ENCODE assay signal across 8 mouse cellular contexts in genomic region chr2:27473911-27474310, GRCm38 (mm10). TPM values are rescaled to one million over a fixed set of nuclear protein-coding genes. Genes with fewer than 3 reads are reported as not detected.
DNase-seq lines count a peak whose midpoint lies in the region; ATAC-seq and TF ChIP-seq lines count a peak whose summit lies in the region.

No protein-coding gene starts in this region.

- H3K9me3 ChIP-seq in forebrain, embryonic 11.5 days (ENCODE audit: control insufficient read depth, low read length) = no peaks in the 10 kb centered on the region
- H3K9me3 ChIP-seq in liver, embryonic 12.5 days (replicated peaks) = no peaks in the 10 kb centered on the region

- peaks cover 63% of the 10 kb centered on the region for H3K79me2 ChIP-seq in C2C12 (ENCODE audit: control insufficient read depth, insufficient read depth)

- DNase-seq in gastrocnemius, adult 2 months = no peak
- DNase-seq in gastrocnemius, postnatal 14 days = no peak
- DNase-seq in forebrain, embryonic 11.5 days (ENCODE audit: low spot score) = no peak
- no peak for DNase-seq in frontal cortex, postnatal 36 days (ENCODE audit: low spot score in 2 of 2)
- DNase-seq in ovary, postnatal 14 days (ENCODE audit: low spot score) = no peak

- no peak for ATAC-seq in forebrain, embryonic 11.5 days (replicated peaks; ENCODE audit: low FRiP score)
- ATAC-seq in liver, embryonic 12.5 days = no peak
- no peak for ATAC-seq in megakaryocyte progenitor cell, adult 5-6 weeks (replicated peaks; ENCODE audit: poor library complexity)

- intact Hi-C loops in gastrocnemius, adult 2 months (cut with DNase I) = no loop called here
- intact Hi-C loops in gastrocnemius, postnatal 14 days (cut with DNase I; ENCODE audit: low total_unique reads) = loop anchor here (5.0 kb wide), 1 partner anchor 38 kb away; no protein-coding TSS in a partner anchor

- H3K36me3 ChIP-seq in C2C12 (ENCODE audit: control insufficient read depth, insufficient read depth) = peaks cover 8% of the 10 kb centered on the region
- H3K36me3 ChIP-seq in forebrain, embryonic 11.5 days (ENCODE audit: control insufficient read depth, insufficient read depth, low read length) = no peaks in the 10 kb centered on the region; the same call in 1 of the 2 replicates
- peaks cover 26% of the 10 kb centered on the region for H3K36me3 ChIP-seq in liver, embryonic 12.5 days

- WGBS in forebrain, embryonic 11.5 days = 48% methylated on average over 4 of the region's 4 CpGs
- 40% methylated on average over 4 of the region's 4 CpGs for WGBS in liver, embryonic 12.5 days (ENCODE audit: insufficient replicate concordance)

- H3ac ChIP-seq in C2C12 (ENCODE audit: control insufficient read depth, insufficient read length, low read depth) = no peak overlapping the region

- peak overlapping the region; percentile 99 for H3K9ac ChIP-seq in forebrain, embryonic 11.5 days (ENCODE audit: low read length)
- peak overlapping the region; percentile 92 for H3K9ac ChIP-seq in liver, embryonic 12.5 days

- peak overlapping the region; percentile 94 for H3K27ac ChIP-seq in gastrocnemius, adult 2 months
- no peak overlapping the region for H3K27ac ChIP-seq in forebrain, embryonic 11.5 days (ENCODE audit: low read depth, low read length)
- peak overlapping the region; percentile 92; the same call in 1 of the 2 replicates for H3K27ac ChIP-seq in liver, embryonic 12.5 days

- H3K27me3 ChIP-seq in C2C12 (ENCODE audit: control insufficient read depth, insufficient read depth, insufficient read length) = no peaks in the 10 kb centered on the region
- H3K27me3 ChIP-seq in forebrain, embryonic 11.5 days (ENCODE audit: control insufficient read depth, insufficient read depth, low read length) = no peaks in the 10 kb centered on the region
- H3K27me3 ChIP-seq in liver, embryonic 12.5 days (replicated peaks) = no peaks in the 10 kb centered on the region

- no peak for TF ChIP-seq CTCF in gastrocnemius, adult 2 months (IDR thresholded peaks at IDR 0.05)
- TF ChIP-seq CTCF in C2C12 (IDR thresholded peaks at IDR 0.05; ENCODE audit: control insufficient read depth, insufficient read depth, insufficient read length) = no peak

- peaks cover 61% of the 10 kb centered on the region for H3K79me3 ChIP-seq in C2C12 (ENCODE audit: low read depth)

- H3K4me3 ChIP-seq in gastrocnemius, adult 2 months = peak overlapping the region; percentile 79
- H3K4me3 ChIP-seq in C2C12 (ENCODE audit: insufficient read depth, poor library complexity, severe bottlenecking) = peak overlapping the region; percentile 92
- H3K4me3 ChIP-seq in forebrain, embryonic 11.5 days (ENCODE audit: low read depth, low read length) = peak overlapping the region; percentile 99
- peak overlapping the region; percentile 86 for H3K4me3 ChIP-seq in liver, embryonic 12.5 days

- H3K4me2 ChIP-seq in forebrain, embryonic 11.5 days (ENCODE audit: low read depth, low read length, severe bottlenecking) = peak overlapping the region; percentile 92
- peak overlapping the region; percentile 79 for H3K4me2 ChIP-seq in liver, embryonic 12.5 days

- H3K4me1 ChIP-seq in forebrain, embryonic 11.5 days (replicated peaks; ENCODE audit: control insufficient read depth, insufficient read depth, low read length) = peaks cover 21% of the 10 kb centered on the region
- peaks cover 68% of the 10 kb centered on the region for H3K4me1 ChIP-seq in liver, embryonic 12.5 days

TF ChIP-seq in C2C12, 6 proteins besides CTCF, POLR2A, EP300 and RAD21:
- TF ChIP-seq CEBPB (IDR thresholded peaks at IDR 0.05; ENCODE audit: low read depth) (no peak), USF1 (IDR thresholded peaks at IDR 0.05; ENCODE audit: low read depth) (no peak), MYOG (IDR thresholded peaks at IDR 0.05; ENCODE audit: control insufficient read depth, extremely low read depth, insufficient read length) (no peak), FOSL1 (IDR thresholded peaks at IDR 0.05; ENCODE audit: insufficient read depth, low read length, poor library complexity, severe bottlenecking) (no peak), MYOD1 (IDR thresholded peaks at IDR 0.05; ENCODE audit: control insufficient read depth, insufficient read length, low read depth) (no peak), MAX (IDR thresholded peaks at IDR 0.05) (no peak)
TF ChIP-seq in C2C12: peak in this region for 0.

RNA-seq across cellular contexts. Expression of gene Brd3os, which starts 31.8 kb away (rescaled TPM):
- 1 to 10 TPM in 1 of 2 experiments, under 1 TPM in 1; 0.61 to 1.0 TPM for total RNA-seq in gastrocnemius, adult 2 months (2021)
- total RNA-seq in gastrocnemius, postnatal 14 days (2021) = 1 to 10 TPM in 1 of 2 experiments, under 1 TPM in 1; 1.00 to 1.4 TPM
- 5.5 TPM for polyA plus RNA-seq in C2C12 (2012; fragmentation: generic; extraction: Trizol)
- 14.4 and 16.0 TPM in 2 replicates for polyA plus RNA-seq in forebrain, embryonic 11.5 days (2014; fragmentation: Nextera tagmentation; extraction: Ambion mirVana)
- polyA plus RNA-seq in liver, embryonic 12.5 days (2016; fragmentation: Nextera tagmentation; extraction: Ambion mirVana) = 1.3 and 1.4 TPM in 2 replicates
- 0.12 TPM in 1 of 2 replicates, not detected in the other for total RNA-seq in megakaryocyte progenitor cell, adult 5-6 weeks (2015)
- total RNA-seq in megakaryocyte progenitor cell, adult 5-6 weeks (2017) = 0.14 TPM in 1 of 2 replicates, not detected in the other

RNA-seq across cellular contexts. Expression of gene Brd3, which starts 33.6 kb away (rescaled TPM):
- total RNA-seq in gastrocnemius, adult 2 months (2021) = 10 to 100 TPM; 20.8 to 32.2 TPM
- 10 to 100 TPM; 23.7 to 35.2 TPM for total RNA-seq in gastrocnemius, postnatal 14 days (2021)
- polyA plus RNA-seq in C2C12 (2012; fragmentation: generic; extraction: Trizol) = 21.6 TPM
- 188 and 191 TPM in 2 replicates for polyA plus RNA-seq in forebrain, embryonic 11.5 days (2014; fragmentation: Nextera tagmentation; extraction: Ambion mirVana)
- polyA plus RNA-seq in liver, embryonic 12.5 days (2016; fragmentation: Nextera tagmentation; extraction: Ambion mirVana) = 38.5 and 39.0 TPM in 2 replicates
- 52.4 and 54.7 TPM in 2 replicates for total RNA-seq in megakaryocyte progenitor cell, adult 5-6 weeks (2015)
- 26.7 and 29.4 TPM in 2 replicates for total RNA-seq in megakaryocyte progenitor cell, adult 5-6 weeks (2017)

RNA-seq across cellular contexts. Expression of gene Wdr5, which starts 41.0 kb away (rescaled TPM):
- 10 to 100 TPM; 18.8 to 21.3 TPM for total RNA-seq in gastrocnemius, adult 2 months (2021)
- total RNA-seq in gastrocnemius, postnatal 14 days (2021) = 10 to 100 TPM; 17.5 to 20.9 TPM
- polyA plus RNA-seq in C2C12 (2012; fragmentation: generic; extraction: Trizol) = 46.9 TPM
- polyA plus RNA-seq in forebrain, embryonic 11.5 days (2014; fragmentation: Nextera tagmentation; extraction: Ambion mirVana) = 74.5 and 84.0 TPM in 2 replicates
- 47.2 and 47.3 TPM in 2 replicates for polyA plus RNA-seq in liver, embryonic 12.5 days (2016; fragmentation: Nextera tagmentation; extraction: Ambion mirVana)
- 36.7 and 37.2 TPM in 2 replicates for total RNA-seq in megakaryocyte progenitor cell, adult 5-6 weeks (2015)
- total RNA-seq in megakaryocyte progenitor cell, adult 5-6 weeks (2017) = 85.6 and 87.3 TPM in 2 replicates

RNA-seq across cellular contexts. Expression of gene Vav2, which starts 47.1 kb away (rescaled TPM):
- 1 to 10 TPM; 2.0 to 4.3 TPM for total RNA-seq in gastrocnemius, adult 2 months (2021)
- total RNA-seq in gastrocnemius, postnatal 14 days (2021) = 1 to 10 TPM; 3.2 to 4.0 TPM
- polyA plus RNA-seq in C2C12 (2012; fragmentation: generic; extraction: Trizol) = 13.0 TPM
- 12.7 and 15.7 TPM in 2 replicates for polyA plus RNA-seq in forebrain, embryonic 11.5 days (2014; fragmentation: Nextera tagmentation; extraction: Ambion mirVana)
- 5.0 and 5.8 TPM in 2 replicates for polyA plus RNA-seq in liver, embryonic 12.5 days (2016; fragmentation: Nextera tagmentation; extraction: Ambion mirVana)
- total RNA-seq in megakaryocyte progenitor cell, adult 5-6 weeks (2015) = 4.8 and 7.5 TPM in 2 replicates
- 5.7 and 9.2 TPM in 2 replicates for total RNA-seq in megakaryocyte progenitor cell, adult 5-6 weeks (2017)
